Mouse (Mus musculus) intestine, embryonic 15.5 days (tissue): ENCODE data around the gene Mms19. TPM values are rescaled to one million over a fixed set of nuclear protein-coding genes. Genes with fewer than 3 reads are reported as not detected.

Experiments
- ATAC-seq: fragments of 200-750 bp; cut with Nextera tagmentation; 2 replicates; pipeline ENCODE4 v1.8.0; 2017; ENCODE audit warnings: moderate TSS enrichment, moderate library complexity
- H3K27ac ChIP-seq: fragments of 300-500 bp; sonication (generic); 2 replicates; pipeline ENCODE4 v1.5.1; 2015; ENCODE audit warnings: mild to moderate bottlenecking, inconsistent platforms
- H3K27me3 ChIP-seq: fragments of 300-500 bp; sonication (generic); replicated peaks from 2 replicates; pipeline ENCODE4 v1.6.1; 2015; ENCODE audit warnings: inconsistent platforms
- H3K36me3 ChIP-seq: fragments of 300-500 bp; sonication (generic); 2 replicates; pipeline ENCODE4 v1.6.1; 2015; ENCODE audit warnings: inconsistent platforms
- H3K4me1 ChIP-seq: fragments of 300-500 bp; sonication (generic); replicated peaks from 2 replicates; pipeline ENCODE4 v1.6.1; 2015; ENCODE audit warnings: inconsistent platforms
- H3K4me2 ChIP-seq: fragments of 300-500 bp; sonication (generic); replicated peaks from 2 replicates; pipeline ENCODE4 v1.6.1; 2015; ENCODE audit warnings: mild to moderate bottlenecking, inconsistent platforms
- H3K4me3 ChIP-seq: fragments of 300-500 bp; sonication (generic); replicated peaks from 2 replicates; pipeline ENCODE4 v1.5.1; 2015; ENCODE audit warnings: inconsistent platforms
- H3K9ac ChIP-seq: fragments of 300-500 bp; sonication (generic); 2 replicates; pipeline ENCODE4 v1.6.1; 2015; ENCODE audit warnings: inconsistent platforms
- H3K9me3 ChIP-seq: fragments of 300-500 bp; sonication (generic); 2 replicates; pipeline ENCODE4 v1.6.1; 2016; ENCODE audit warnings: inconsistent platforms
- WGBS: fragments of 180-500 bp; shearing (Covaris S2); methylation state at CpG from one replicate; pipeline ENCODE4 v1.1.7; 2015; 5-methylcytosine and 5-hydroxymethylcytosine counted together
- polyA plus RNA-seq: library from polyadenylated mRNA; unstranded; fragments of >200 nt; fragmentation: Nextera tagmentation; extraction: Ambion mirVana; gene quantifications from 2 replicates; pipeline ENCODE4 v1.2.1, GENCODE M21; 2015

Mms19 gene
- polyA plus RNA-seq, 1 experiment from 2014 or later, result 26.5 TPM

DNA sequence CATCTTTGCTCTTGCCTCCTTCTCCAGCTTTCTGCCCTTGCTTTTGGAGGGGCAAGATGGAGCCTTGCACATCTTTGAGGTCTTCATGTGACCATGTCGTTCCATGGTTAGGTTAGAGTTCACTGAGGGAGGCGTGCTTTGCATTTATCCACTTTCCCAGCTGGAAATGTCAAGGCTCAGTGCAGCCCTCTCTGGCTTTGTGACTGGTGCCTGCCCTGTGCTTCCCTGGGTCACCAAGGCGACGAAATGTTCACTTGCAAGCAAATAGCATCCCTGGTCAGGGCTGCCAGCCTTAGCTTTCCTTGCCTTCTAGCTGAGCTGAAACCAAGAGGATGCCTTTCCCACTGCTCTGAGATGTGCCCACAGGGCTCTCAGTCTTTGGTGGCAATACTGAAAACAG lies 29.5 kb upstream of the Mms19 start:
- H3K27me3 ChIP-seq, result no peaks in the 10 kb centered on the region
- WGBS, result 80% methylated on average over 4 of the region's 4 CpGs
- no peak overlapping the region for H3K9ac ChIP-seq
- H3K27ac ChIP-seq, result no peak overlapping the region
- no peak for ATAC-seq
- no peak overlapping the region for H3K4me2 ChIP-seq
- H3K9me3 ChIP-seq, result no peaks in the 10 kb centered on the region
- H3K36me3 ChIP-seq, result no peaks in the 10 kb centered on the region
- peaks cover 9% of the 10 kb centered on the region; the same call in 1 of the 2 replicates for H3K4me1 ChIP-seq
- H3K4me3 ChIP-seq, result no peak overlapping the region

DNA sequence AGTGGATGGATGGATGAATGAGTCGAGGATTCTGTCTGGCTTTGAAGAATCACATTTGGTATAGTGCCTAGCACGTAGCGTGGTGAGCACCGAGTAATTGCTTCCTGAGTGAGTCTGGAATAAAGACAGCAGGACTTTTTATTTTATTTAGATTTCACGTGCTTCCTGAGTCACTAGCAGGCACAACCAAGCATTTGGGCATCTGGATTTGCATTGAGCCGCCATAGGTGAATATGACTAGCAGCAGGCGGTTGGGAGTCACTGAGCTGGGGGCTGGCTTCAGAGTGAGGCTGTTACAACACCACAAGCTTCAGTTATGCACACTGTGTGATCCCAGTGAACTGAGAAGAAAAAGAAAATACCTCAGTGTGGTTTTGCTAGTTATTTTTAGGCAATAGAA lies 28.1 kb upstream of the Mms19 start:
- ATAC-seq, result no peak
- 44% methylated on average over 7 of the region's 7 CpGs for WGBS
- no peak overlapping the region for H3K9ac ChIP-seq
- H3K27me3 ChIP-seq, result no peaks in the 10 kb centered on the region
- H3K36me3 ChIP-seq, result no peaks in the 10 kb centered on the region
- H3K4me3 ChIP-seq, result no peak overlapping the region
- H3K4me2 ChIP-seq, result no peak overlapping the region
- H3K4me1 ChIP-seq, result peaks cover 15% of the 10 kb centered on the region
- no peaks in the 10 kb centered on the region for H3K9me3 ChIP-seq
- H3K27ac ChIP-seq, result no peak overlapping the region

DNA sequence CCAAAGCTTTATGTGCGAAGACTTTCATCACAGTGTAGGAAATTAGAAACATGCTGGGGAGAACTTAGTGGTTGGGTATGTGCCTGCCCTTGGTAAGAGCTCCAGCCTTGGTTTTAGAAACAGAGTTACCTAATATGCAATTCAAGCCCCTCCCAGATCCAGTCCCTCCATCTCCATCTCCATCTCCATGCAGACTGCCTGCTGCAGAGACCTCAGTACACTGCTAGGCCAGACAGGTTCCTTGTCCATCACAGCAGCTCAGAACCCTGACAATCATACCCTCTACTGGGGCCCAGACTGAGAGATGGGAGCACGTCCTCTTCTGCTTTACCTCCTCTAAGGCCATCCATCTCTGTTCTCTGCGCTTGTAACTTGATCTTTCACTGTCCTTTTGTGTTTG lies 27.6 kb upstream of the Mms19 start:
- Histone ChIP-seq H3K4me1 (peaks cover 17% of the 10 kb centered on the region), H3K9ac (no peak overlapping the region), H3K27ac (no peak overlapping the region), H3K36me3 (no peaks in the 10 kb centered on the region), H3K4me3 (no peak overlapping the region), H3K27me3 (no peaks in the 10 kb centered on the region), H3K4me2 (no peak overlapping the region), H3K9me3 (no peaks in the 10 kb centered on the region)
- 61% methylated on average over 3 of the region's 3 CpGs for WGBS
- ATAC-seq, result no peak

DNA sequence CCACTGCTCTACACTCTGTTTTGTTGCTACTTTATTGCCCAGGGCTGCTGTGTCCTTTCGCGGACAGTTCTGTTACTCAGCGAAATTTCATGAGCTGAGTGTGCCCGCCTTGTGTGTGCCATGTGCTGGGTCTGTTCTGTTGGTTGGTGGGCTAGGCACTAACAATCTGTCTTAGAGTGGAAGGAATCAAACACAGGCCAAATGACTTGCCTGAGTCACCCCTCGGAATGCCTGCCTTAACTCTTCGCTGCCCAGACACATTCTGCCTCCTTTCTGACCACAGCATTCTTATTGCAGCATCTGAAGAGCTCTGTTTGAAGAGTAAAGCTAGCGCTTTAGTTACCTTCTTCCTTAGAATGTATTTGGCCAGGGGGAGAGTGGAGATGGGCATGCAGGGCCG lies 25.6 kb upstream of the Mms19 start:
- peaks cover 18% of the 10 kb centered on the region for H3K4me1 ChIP-seq
- H3K9ac ChIP-seq, result no peak overlapping the region
- H3K4me3 ChIP-seq, result no peak overlapping the region
- H3K27ac ChIP-seq, result no peak overlapping the region
- H3K27me3 ChIP-seq, result no peaks in the 10 kb centered on the region
- H3K4me2 ChIP-seq, result no peak overlapping the region
- no peak for ATAC-seq
- no peaks in the 10 kb centered on the region for H3K36me3 ChIP-seq
- H3K9me3 ChIP-seq, result no peaks in the 10 kb centered on the region
- 56% methylated on average over 8 of the region's 8 CpGs for WGBS

DNA sequence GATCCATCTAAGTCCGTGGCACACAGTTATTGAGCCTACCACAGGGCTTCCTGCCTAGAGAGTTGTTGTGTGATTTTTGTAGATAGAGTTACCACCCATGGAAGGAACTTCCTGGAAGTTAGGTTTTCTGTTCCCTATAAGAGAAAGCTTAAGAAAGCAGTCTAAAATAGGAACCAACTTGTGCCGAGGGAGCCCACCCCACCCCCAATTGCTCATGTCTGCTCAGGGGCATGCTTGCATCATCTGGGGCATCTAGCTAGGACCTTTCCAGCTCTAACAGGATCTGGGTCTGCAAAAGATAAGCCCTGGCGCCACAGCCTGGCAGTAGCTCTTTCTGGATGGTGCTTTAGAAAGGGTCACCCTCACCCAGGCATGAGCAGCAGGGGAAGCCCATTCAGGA lies 24.7 kb upstream of the Mms19 start:
- Histone ChIP-seq H3K27me3 (no peaks in the 10 kb centered on the region), H3K4me1 (peaks cover 28% of the 10 kb centered on the region), H3K9ac (no peak overlapping the region), H3K27ac (no peak overlapping the region), H3K36me3 (no peaks in the 10 kb centered on the region), H3K9me3 (no peaks in the 10 kb centered on the region), H3K4me2 (no peak overlapping the region), H3K4me3 (no peak overlapping the region)
- WGBS, result 74% methylated on average over 3 of the region's 3 CpGs
- no peak for ATAC-seq

DNA sequence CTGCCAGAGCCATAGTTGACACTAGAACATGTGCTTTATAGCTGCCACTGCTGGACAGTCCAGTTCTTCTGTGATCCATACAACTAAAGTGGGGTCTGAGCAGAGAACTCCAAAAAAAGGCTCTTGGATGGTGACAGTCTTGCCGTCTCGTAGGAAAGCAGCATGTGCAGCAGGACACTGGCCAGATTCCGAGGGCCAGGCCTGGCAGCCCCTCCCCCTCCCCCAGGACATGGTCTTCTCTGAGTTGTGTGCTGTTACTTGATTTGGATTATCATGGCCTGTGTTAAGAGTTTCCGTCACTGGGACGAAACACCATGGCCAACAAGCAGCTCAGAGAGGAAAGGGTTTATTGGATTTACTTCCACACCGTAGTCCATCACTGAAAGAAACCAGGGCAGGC lies 23.3 kb upstream of the Mms19 start:
- peaks cover 38% of the 10 kb centered on the region for H3K4me1 ChIP-seq
- peak overlapping the region; percentile 2; the same call in 1 of the 2 replicates for H3K27ac ChIP-seq
- H3K9ac ChIP-seq, result no peak overlapping the region
- WGBS, result 57% methylated on average over 6 of the region's 6 CpGs
- no peaks in the 10 kb centered on the region for H3K9me3 ChIP-seq
- no peaks in the 10 kb centered on the region for H3K27me3 ChIP-seq
- H3K4me2 ChIP-seq, result no peak overlapping the region
- no peak for ATAC-seq
- no peak overlapping the region for H3K4me3 ChIP-seq
- no peaks in the 10 kb centered on the region for H3K36me3 ChIP-seq

DNA sequence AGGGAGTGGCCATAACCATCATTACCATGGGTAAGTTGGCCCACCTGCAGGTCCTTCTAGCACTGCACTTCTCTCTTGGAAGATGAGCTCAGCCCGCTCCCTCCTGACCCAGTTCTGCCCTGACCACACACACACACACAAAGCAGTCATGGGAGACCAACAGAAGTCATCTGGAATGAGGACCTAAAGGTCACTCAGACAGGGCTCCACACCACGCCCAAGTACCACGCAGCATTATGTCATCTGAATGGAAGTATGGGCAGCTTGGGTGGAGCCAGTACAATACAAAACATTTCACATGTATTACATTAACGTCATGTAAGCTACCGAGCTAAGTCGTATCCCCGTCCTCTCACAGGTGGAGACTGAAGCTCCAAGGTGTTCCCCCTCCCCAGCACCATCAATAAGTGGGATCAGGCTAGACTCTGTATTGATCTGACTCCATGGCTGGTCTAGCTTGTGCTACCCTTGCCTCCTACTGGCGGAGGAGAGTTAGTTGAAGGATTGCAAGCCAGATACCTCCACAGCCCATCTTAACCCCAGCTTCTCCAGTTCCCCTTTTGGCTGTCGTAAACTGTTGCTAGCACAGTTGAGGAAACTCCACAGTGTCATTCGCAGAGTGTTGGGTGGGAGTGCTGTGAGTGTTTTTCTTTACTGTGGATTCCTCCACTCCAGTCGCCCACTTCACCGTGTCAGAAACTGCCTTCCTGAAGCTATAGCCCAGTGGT lies 20.5 kb upstream of the Mms19 start:
- no peak for ATAC-seq
- 90% methylated on average over 12 of the region's 12 CpGs for WGBS
- no peaks in the 10 kb centered on the region for H3K36me3 ChIP-seq
- H3K4me2 ChIP-seq, result no peak overlapping the region
- no peak overlapping the region for H3K9ac ChIP-seq
- H3K4me1 ChIP-seq, result peaks cover 36% of the 10 kb centered on the region
- H3K27ac ChIP-seq, result peak overlapping the region; percentile 68
- H3K9me3 ChIP-seq, result no peaks in the 10 kb centered on the region
- no peaks in the 10 kb centered on the region for H3K27me3 ChIP-seq
- no peak overlapping the region for H3K4me3 ChIP-seq

DNA sequence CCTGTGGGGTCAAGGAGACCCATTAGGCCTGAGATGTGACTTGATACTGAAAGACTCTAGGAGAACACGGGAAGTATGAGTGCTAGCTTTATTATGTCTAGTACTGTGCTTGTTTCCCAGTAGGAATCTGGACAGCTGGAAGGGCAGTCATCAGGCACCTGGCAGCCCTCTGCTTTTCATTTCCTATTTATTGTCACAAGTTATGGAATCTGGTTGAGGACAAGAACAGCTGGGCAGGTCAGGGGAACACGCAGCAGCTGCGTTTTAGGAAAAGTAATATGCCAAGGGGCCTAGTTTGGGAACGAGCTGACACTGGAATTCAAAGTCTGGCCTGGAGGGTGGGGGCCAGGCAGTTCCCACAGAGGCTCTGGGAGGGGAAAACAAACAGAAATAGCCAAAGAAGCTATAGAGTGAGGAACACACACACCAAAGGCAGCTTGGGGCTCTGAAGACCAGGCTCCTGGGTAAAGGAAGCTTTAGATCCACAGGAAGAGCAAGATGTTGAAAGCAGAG lies 19.5 kb upstream of the Mms19 start:
- 24% methylated on average over 4 of the region's 4 CpGs for WGBS
- H3K27me3 ChIP-seq, result no peaks in the 10 kb centered on the region
- H3K36me3 ChIP-seq, result no peaks in the 10 kb centered on the region
- H3K4me1 ChIP-seq, result peaks cover 33% of the 10 kb centered on the region
- H3K9me3 ChIP-seq, result no peaks in the 10 kb centered on the region
- peak overlapping the region; percentile 20; the same call in 1 of the 2 replicates for H3K4me2 ChIP-seq
- H3K27ac ChIP-seq, result peak overlapping the region; percentile 68
- peak; percentile 37; the same call in 1 of the 2 replicates for ATAC-seq
- H3K4me3 ChIP-seq, result no peak overlapping the region
- H3K9ac ChIP-seq, result no peak overlapping the region

DNA sequence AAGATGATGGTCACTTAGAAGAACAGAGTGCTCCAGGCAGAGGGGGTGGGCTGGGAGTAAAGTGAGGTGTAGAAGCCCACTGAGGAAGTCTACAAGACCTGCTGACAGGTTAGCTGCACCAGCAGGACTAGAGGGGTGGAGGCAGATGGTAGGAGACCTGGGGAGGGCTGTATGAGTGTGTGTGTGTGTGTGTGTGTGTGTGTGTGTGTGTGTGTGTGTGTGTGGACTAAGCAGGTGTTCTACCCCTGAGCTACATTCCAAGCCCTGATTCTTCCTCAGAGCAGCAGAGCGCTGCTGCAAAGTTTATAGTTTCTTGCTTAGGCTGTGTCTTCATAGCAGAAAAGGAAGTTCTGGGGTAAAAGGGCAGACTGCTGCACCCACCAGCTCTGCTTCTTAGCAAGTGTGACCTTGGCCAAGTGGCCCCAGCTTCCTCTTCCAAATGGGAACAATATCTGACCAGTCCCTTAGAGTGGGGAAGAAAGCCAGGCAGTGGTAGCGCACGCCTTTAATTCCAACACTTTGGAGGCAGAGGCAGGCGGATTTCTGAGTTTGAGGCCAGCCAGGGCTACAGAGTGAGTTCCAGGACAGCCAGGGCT lies 18.8 kb upstream of the Mms19 start:
- Histone ChIP-seq H3K27ac (peak overlapping the region; percentile 68; the same call in 1 of the 2 replicates), H3K9me3 (no peaks in the 10 kb centered on the region), H3K36me3 (no peaks in the 10 kb centered on the region), H3K27me3 (no peaks in the 10 kb centered on the region), H3K4me2 (no peak overlapping the region), H3K4me3 (no peak overlapping the region), H3K9ac (no peak overlapping the region), H3K4me1 (peaks cover 36% of the 10 kb centered on the region)
- WGBS, result 78% methylated on average over 4 of the region's 4 CpGs
- peak; percentile 26; the same call in 1 of the 2 replicates for ATAC-seq

DNA sequence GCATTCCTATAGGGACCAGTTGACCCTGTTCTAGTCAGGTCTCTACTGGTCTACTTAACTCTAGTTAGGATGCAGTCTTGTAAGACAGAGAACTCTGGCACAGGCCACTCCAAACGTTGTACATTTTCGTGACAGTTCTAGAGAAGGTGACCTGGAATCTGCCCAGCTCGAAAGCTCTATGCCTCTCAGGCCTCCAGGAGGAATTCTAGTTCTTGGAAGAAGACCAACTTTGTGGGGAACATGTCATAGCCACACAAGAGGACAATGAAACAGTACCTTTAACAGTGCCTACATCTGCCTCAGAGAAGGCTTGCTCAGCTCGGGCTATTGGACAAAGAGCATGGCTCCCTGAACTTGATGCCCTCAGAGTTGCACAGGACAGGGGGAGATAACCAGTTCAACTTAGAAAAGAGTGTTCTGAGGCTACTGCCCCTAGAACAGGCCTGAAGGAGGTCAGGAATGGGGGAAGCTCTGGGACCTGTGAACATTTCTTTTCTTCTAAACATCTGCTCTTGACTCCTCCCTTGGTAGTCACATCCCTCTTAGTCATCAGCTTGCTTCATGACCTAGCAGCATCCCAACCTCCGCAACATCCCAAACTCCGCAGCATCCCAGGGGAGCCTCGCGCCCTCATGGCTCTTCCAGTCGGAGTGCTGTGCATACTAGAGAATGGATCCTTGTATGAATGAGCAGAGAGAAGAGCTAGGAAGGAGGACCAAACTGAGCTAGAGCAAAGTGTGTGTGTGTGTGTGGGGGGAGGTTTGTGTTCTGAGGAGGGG lies 18.0 kb upstream of the Mms19 start:
- Histone ChIP-seq H3K27me3 (no peaks in the 10 kb centered on the region), H3K9ac (no peak overlapping the region), H3K36me3 (no peaks in the 10 kb centered on the region), H3K4me2 (no peak overlapping the region), H3K27ac (no peak overlapping the region), H3K4me1 (peaks cover 30% of the 10 kb centered on the region), H3K4me3 (no peak overlapping the region), H3K9me3 (no peaks in the 10 kb centered on the region)
- no peak for ATAC-seq
- 81% methylated on average over 9 of the region's 9 CpGs for WGBS

DNA sequence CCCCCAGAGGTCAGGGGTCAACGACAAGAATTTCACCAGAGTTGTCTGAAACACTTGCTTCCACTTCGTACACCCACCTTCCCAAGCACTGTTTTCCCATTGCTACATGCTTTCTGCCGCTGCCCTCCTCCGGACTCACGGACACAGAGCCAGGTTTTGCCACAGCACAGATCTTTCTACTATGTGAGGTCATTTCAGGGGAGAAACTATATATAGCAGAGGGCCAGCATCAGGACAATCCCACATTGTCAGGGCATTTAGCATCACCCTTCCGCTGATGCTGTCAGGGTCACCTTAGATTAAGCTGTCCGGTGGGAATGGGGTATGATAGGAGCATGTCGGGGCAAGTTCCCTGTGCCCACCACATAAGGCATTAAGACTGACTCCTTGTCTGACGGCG lies 16.1 kb upstream of the Mms19 start:
- peaks cover 38% of the 10 kb centered on the region for H3K4me1 ChIP-seq
- 77% methylated on average over 10 of the region's 10 CpGs for WGBS
- H3K4me3 ChIP-seq, result no peak overlapping the region
- H3K36me3 ChIP-seq, result no peaks in the 10 kb centered on the region
- no peak overlapping the region for H3K4me2 ChIP-seq
- no peak overlapping the region for H3K27ac ChIP-seq
- no peak for ATAC-seq
- no peaks in the 10 kb centered on the region for H3K27me3 ChIP-seq
- H3K9me3 ChIP-seq, result no peaks in the 10 kb centered on the region
- no peak overlapping the region for H3K9ac ChIP-seq

DNA sequence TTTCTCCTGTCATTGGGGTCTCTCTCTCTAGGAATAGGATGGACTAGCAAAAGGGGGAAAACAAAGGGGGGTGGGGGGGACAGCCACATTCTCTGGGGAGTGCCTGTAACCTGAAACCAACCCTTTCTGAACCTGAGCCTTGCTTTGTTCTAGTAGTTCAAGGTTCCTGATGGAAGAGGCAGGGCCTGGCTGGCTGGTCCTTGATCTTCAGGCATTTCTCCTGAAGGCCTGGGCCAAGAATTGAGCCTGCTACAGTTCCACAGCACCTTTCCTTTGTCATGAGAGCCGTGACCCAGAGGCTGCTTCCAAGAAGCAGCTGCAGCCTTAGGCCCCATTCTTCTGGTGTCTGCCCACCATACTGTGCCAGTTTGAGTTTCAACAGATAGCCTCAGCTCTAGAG lies 14.5 kb upstream of the Mms19 start:
- no peak overlapping the region for H3K9ac ChIP-seq
- no peak overlapping the region for H3K27ac ChIP-seq
- H3K9me3 ChIP-seq, result no peaks in the 10 kb centered on the region
- WGBS, result 83% methylated on average over 1 of the region's 1 CpGs
- no peaks in the 10 kb centered on the region for H3K36me3 ChIP-seq
- H3K4me1 ChIP-seq, result peaks cover 26% of the 10 kb centered on the region
- no peaks in the 10 kb centered on the region for H3K27me3 ChIP-seq
- ATAC-seq, result no peak
- no peak overlapping the region for H3K4me2 ChIP-seq
- no peak overlapping the region for H3K4me3 ChIP-seq
